Mouse (Mus musculus): ENCODE results near the gene Osbpl9.

- TF ChIP-seq MAX (IDR thresholded peaks at IDR 0.05; ENCODE audit: low read depth) (no peak), POLR2A (IDR thresholded peaks at IDR 0.05; ENCODE audit: insufficient read length, low read depth) (no peak), MYOD1 (IDR thresholded peaks at IDR 0.05; ENCODE audit: control insufficient read depth in 1 of 3, insufficient read length in 2 of 3, low read depth in 2 of 3) (no peak), TCF12 (IDR thresholded peaks at IDR 0.05; ENCODE audit: insufficient read depth, poor library complexity, severe bottlenecking) (no peak)
Observed at GRCm38 (mm10) chr4:109251605-109252004, 49.5 kb upstream of the Osbpl9 start.
